Mouse (Mus musculus) liver, embryonic 11.5 days (tissue): Measurements from ENCODE around the gene Ubiad1. TPM values are rescaled to one million over a fixed set of nuclear protein-coding genes. Genes with fewer than 3 reads are reported as not detected.
A peak's percentile ranks its signal among the peaks of the same experiment; 100 is the strongest.

Experiments
- ATAC-seq: fragments of 200-750 bp; cut with Nextera tagmentation; replicated peaks from 2 replicates; pipeline ENCODE4 v1.8.0; 2017; ENCODE audit warnings: moderate number of reproducible peaks, mild to moderate bottlenecking, moderate TSS enrichment, moderate library complexity; ENCODE audit not compliant: low FRiP score
- DNase-seq: peaks from one replicate; pipeline ENCODE4 v3.0.0-alpha.2; 2017; ENCODE audit warnings: low spot score
- H3K27ac ChIP-seq: fragments of 300-500 bp; sonication (generic); 2 replicates; pipeline ENCODE4 v1.5.1; 2014; ENCODE audit warnings: mild to moderate bottlenecking, low read depth, low read length, control low read depth
- H3K27me3 ChIP-seq: fragments of 300-500 bp; sonication (generic); replicated peaks from 2 replicates; pipeline ENCODE4 v1.6.1; 2014; ENCODE audit warnings: low read length, mixed read lengths; ENCODE audit not compliant: control insufficient read depth, insufficient read depth
- H3K36me3 ChIP-seq: fragments of 300-500 bp; sonication (generic); 2 replicates; pipeline ENCODE4 v1.6.1; 2014; ENCODE audit warnings: mild to moderate bottlenecking, low read length, moderate library complexity, mixed read lengths; ENCODE audit not compliant: control insufficient read depth, insufficient read depth
- H3K4me1 ChIP-seq: fragments of 300-500 bp; sonication (generic); replicated peaks from 2 replicates; pipeline ENCODE4 v1.6.1; 2014; ENCODE audit warnings: low read length, mixed read lengths; ENCODE audit not compliant: control insufficient read depth, insufficient read depth
- H3K4me2 ChIP-seq: fragments of 300-500 bp; sonication (generic); 2 replicates; pipeline ENCODE4 v1.6.1; 2014; ENCODE audit warnings: mild to moderate bottlenecking, control low read depth, moderate library complexity
- H3K4me3 ChIP-seq: fragments of 300-500 bp; sonication (generic); 2 replicates; pipeline ENCODE4 v1.5.1; 2014; ENCODE audit warnings: low read depth, low read length, control low read depth
- H3K9ac ChIP-seq: fragments of 300-500 bp; sonication (generic); 2 replicates; pipeline ENCODE4 v1.6.1; 2014; ENCODE audit warnings: low read depth, low read length, control low read depth
- H3K9me3 ChIP-seq: fragments of 300-500 bp; sonication (generic); 2 replicates; pipeline ENCODE4 v1.6.1; 2016; ENCODE audit warnings: low read length, inconsistent platforms, mixed read lengths; ENCODE audit not compliant: control insufficient read depth
- WGBS: fragments of 180-500 bp; shearing (Covaris S2); extraction: QIAGEN DNeasy Blood & Tissue Kit; methylation state at CpG from one replicate; pipeline ENCODE4 v1.1.7; 2014; 5-methylcytosine and 5-hydroxymethylcytosine counted together
- polyA plus RNA-seq: library from polyadenylated mRNA; unstranded; fragments of >200 nt; fragmentation: Nextera tagmentation; extraction: Ambion mirVana; gene quantifications from 2 replicates; pipeline ENCODE4 v1.2.1, GENCODE M21; 2014

The Ubiad1 gene
- polyA plus RNA-seq, 1 experiment from 2014 or later, result 21.5 TPM

- H3K4me1 ChIP-seq, result no peaks in the 10 kb centered on the region
- no peaks in the 10 kb centered on the region for H3K9me3 ChIP-seq
- DNase-seq (no peak), ATAC-seq (no peak)
- no peak overlapping the region for H3K4me2 ChIP-seq
- H3K27ac ChIP-seq, result no peak overlapping the region
- WGBS, result 89% methylated on average over 8 of the region's 8 CpGs
- H3K4me3 ChIP-seq, result no peak overlapping the region
- H3K9ac ChIP-seq, result no peak overlapping the region
- peaks cover 54% of the 10 kb centered on the region for H3K36me3 ChIP-seq
- H3K27me3 ChIP-seq, result no peaks in the 10 kb centered on the region
Observed at GRCm38 (mm10) chr4:148472436-148473174, 28.0 kb upstream of the Ubiad1 start.

DNA sequence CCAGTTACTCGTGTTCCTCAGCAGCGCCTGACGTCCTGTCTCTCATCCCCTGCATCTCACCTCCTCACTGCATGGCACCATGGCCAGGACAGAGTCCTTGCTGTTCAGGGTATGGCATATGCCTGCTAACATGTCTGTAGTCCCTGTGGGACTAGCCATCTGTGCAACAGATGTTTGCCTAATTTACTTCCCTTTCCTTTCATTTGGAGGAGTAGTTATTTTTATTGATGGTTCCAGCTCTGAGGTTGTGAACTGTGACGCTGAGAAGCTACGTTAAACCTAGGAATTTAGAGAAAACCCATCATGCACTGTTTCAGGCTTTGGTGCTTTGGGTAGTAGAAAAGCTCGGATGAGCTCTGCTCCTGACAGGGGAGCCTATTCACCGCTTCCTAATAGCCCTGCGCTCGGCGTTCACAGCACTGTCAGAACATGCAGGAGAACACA lies 26.8 kb upstream of the Ubiad1 start:
- peaks cover 51% of the 10 kb centered on the region for H3K36me3 ChIP-seq

DNA sequence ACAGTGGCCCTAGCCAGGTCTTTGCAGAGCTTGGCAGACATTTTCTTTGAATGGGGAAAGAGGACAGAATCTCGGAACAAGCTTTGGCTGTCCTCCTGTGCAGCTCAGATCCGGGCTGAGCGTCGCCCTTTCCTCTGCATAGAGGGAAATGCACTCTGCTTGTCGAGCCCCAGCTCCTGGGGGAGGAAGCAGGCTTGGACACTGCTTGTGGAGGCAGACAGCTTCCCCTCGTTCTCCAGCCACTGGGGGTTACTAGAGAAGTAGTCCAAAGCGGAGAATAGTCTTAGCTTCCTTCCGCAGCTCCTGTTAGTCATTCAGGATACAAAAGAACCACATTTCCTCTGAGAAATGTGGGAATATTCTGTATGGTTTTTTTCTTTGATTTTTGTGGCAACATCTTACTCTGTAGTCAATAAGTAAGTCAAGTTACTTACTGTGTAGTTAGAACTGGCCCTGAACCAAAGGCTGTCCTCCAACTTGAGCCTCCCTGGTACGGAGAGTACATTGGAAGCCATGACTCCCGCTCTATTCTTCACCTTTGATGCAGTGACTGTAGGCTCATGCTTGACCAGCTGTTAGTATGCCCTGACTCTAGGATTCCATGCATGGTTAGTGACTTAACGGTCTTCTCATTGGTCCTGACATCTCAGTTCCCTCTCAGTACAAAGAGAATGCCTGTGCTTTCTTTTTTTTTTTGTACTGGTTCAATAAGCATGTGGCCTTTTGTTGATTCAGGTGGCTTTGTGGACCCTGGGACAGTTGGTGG lies 25.1 kb upstream of the Ubiad1 start:
- Histone ChIP-seq H3K9me3 (no peaks in the 10 kb centered on the region), H3K9ac (no peak overlapping the region), H3K4me3 (no peak overlapping the region), H3K27ac (no peak overlapping the region), H3K27me3 (no peaks in the 10 kb centered on the region), H3K4me1 (no peaks in the 10 kb centered on the region), H3K36me3 (peaks cover 54% of the 10 kb centered on the region), H3K4me2 (no peak overlapping the region)
- ATAC-seq, result no peak
- 92% methylated on average over 11 of the region's 11 CpGs for WGBS
- no peak for DNase-seq

More for the DNA sequence above, 26.8 kb upstream of the Ubiad1 start:
- Histone ChIP-seq H3K27ac (no peak overlapping the region), H3K4me1 (no peaks in the 10 kb centered on the region), H3K4me3 (no peak overlapping the region), H3K4me2 (no peak overlapping the region), H3K9ac (no peak overlapping the region), H3K27me3 (no peaks in the 10 kb centered on the region), H3K9me3 (no peaks in the 10 kb centered on the region)
- no peak for DNase-seq
- ATAC-seq, result no peak
- WGBS, result 89% methylated on average over 10 of the region's 10 CpGs

- H3K9ac ChIP-seq, result no peak overlapping the region
- no peak overlapping the region for H3K4me3 ChIP-seq
- DNase-seq (no peak), ATAC-seq (no peak)
- no peak overlapping the region for H3K27ac ChIP-seq
- H3K4me2 ChIP-seq, result no peak overlapping the region
- H3K27me3 ChIP-seq, result no peaks in the 10 kb centered on the region
- WGBS, result 92% methylated on average over 10 of the region's 10 CpGs
- no peaks in the 10 kb centered on the region for H3K4me1 ChIP-seq
- no peaks in the 10 kb centered on the region for H3K9me3 ChIP-seq
- H3K36me3 ChIP-seq, result peaks cover 63% of the 10 kb centered on the region
Observed at GRCm38 (mm10) chr4:148468396-148468795, 23.8 kb upstream of the Ubiad1 start.

GRCm38 (mm10) chr4:148466511-148467079 lies 22.0 kb upstream of the Ubiad1 start:
- peaks cover 62% of the 10 kb centered on the region for H3K36me3 ChIP-seq
- no peaks in the 10 kb centered on the region for H3K9me3 ChIP-seq
- ATAC-seq (no peak), DNase-seq (no peak)
- WGBS, result 92% methylated on average over 5 of the region's 5 CpGs
- H3K27me3 ChIP-seq, result no peaks in the 10 kb centered on the region
- no peaks in the 10 kb centered on the region for H3K4me1 ChIP-seq
- H3K4me3 ChIP-seq, result no peak overlapping the region
- H3K4me2 ChIP-seq, result no peak overlapping the region
- no peak overlapping the region for H3K9ac ChIP-seq
- H3K27ac ChIP-seq, result no peak overlapping the region

DNA sequence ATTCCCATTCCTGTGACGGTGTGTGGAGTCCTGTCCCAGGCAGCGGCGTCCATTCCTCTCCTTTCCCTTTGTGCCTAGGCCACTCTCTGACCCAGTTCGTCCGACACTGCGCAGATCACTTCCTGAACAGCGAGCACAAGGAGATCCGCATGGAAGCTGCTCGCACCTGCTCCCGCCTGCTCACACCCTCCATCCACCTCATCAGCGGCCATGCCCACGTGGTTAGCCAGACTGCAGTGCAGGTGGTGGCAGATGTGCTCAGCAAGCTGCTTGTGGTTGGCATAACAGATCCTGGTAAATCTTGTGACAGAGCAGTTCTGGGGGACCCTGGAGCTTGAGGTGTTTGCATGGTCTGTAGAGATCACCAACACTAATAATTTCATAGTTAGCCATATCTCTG lies 20.3 kb upstream of the Ubiad1 start:
- peaks cover 56% of the 10 kb centered on the region for H3K36me3 ChIP-seq
- no peaks in the 10 kb centered on the region for H3K4me1 ChIP-seq
- H3K27me3 ChIP-seq, result no peaks in the 10 kb centered on the region
- H3K27ac ChIP-seq, result no peak overlapping the region
- DNase-seq (no peak), ATAC-seq (no peak)
- no peak overlapping the region for H3K4me2 ChIP-seq
- no peak overlapping the region for H3K9ac ChIP-seq
- WGBS, result 93% methylated on average over 12 of the region's 12 CpGs
- no peaks in the 10 kb centered on the region for H3K9me3 ChIP-seq
- no peak overlapping the region for H3K4me3 ChIP-seq

- Histone ChIP-seq H3K36me3 (peaks cover 55% of the 10 kb centered on the region), H3K4me1 (no peaks in the 10 kb centered on the region), H3K4me3 (no peak overlapping the region), H3K9me3 (no peaks in the 10 kb centered on the region), H3K4me2 (no peak overlapping the region), H3K27me3 (no peaks in the 10 kb centered on the region), H3K9ac (no peak overlapping the region), H3K27ac (no peak overlapping the region)
- ATAC-seq (no peak), DNase-seq (no peak)
- WGBS, result 87% methylated on average over 12 of the region's 12 CpGs
Observed at GRCm38 (mm10) chr4:148464301-148464700, 19.7 kb upstream of the Ubiad1 start.

- DNase-seq, result no peak
- H3K9ac ChIP-seq, result no peak overlapping the region
- H3K27ac ChIP-seq, result no peak overlapping the region
- WGBS, result 87% methylated on average over 14 of the region's 14 CpGs
- H3K36me3 ChIP-seq, result peaks cover 52% of the 10 kb centered on the region
- H3K4me3 ChIP-seq, result no peak overlapping the region
- no peak overlapping the region for H3K4me2 ChIP-seq
- no peaks in the 10 kb centered on the region for H3K27me3 ChIP-seq
- H3K4me1 ChIP-seq, result no peaks in the 10 kb centered on the region
- no peaks in the 10 kb centered on the region for H3K9me3 ChIP-seq
- peak; percentile 57 for ATAC-seq
Observed at GRCm38 (mm10) chr4:148463208-148463960, 18.8 kb upstream of the Ubiad1 start.
